Mouse (Mus musculus) R1 (cell line): ENCODE results near the gene Plekha7.
A peak's percentile ranks its signal among the peaks of the same experiment; 100 is the strongest.

Source experiments
- DNase-seq: peaks from one replicate; pipeline ENCODE4 v3.0.0-alpha.2; 2018; ENCODE audit warnings: low read depth, low spot score

Plekha7 gene

DNA sequence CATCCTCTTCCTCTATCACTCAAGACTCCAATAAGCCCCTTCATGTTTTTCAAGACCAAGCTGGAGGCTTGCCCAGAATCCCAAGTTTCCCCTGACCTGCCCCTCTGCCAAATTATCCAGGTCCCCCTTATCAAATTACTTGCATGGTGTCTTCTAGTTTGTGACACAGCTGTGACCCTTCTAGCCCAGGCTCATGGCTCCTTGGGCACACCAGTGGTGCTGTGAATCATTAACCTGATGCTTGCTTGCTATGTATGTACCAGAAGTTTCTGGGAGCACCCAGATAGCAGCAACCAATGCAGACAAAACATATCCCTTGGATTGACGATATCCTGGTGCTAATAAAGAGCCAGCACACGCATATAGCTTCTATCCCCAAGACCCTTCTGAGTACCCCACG is 19.2 kb downstream of the Plekha7 start:
- no peak for DNase-seq

DNA sequence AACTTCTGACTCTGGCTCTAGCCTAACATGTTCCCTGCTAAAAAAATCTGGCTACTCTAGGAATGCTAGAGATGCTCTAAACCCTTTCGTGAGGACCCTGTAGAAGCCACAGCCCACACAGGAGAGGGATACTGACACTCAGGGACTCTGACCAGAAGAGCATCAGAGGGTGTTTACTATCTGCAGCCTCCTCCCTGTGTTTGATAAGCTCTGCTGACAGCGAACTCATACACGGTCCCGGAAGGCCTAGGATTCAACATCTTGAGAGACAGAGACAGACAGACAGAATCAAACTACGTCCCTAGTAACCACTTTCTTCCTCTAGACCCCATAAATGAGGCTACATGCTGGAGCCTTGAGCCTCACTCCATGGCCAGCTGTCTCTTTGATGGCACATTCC is 20.2 kb downstream of the Plekha7 start:
- no peak for DNase-seq

DNA sequence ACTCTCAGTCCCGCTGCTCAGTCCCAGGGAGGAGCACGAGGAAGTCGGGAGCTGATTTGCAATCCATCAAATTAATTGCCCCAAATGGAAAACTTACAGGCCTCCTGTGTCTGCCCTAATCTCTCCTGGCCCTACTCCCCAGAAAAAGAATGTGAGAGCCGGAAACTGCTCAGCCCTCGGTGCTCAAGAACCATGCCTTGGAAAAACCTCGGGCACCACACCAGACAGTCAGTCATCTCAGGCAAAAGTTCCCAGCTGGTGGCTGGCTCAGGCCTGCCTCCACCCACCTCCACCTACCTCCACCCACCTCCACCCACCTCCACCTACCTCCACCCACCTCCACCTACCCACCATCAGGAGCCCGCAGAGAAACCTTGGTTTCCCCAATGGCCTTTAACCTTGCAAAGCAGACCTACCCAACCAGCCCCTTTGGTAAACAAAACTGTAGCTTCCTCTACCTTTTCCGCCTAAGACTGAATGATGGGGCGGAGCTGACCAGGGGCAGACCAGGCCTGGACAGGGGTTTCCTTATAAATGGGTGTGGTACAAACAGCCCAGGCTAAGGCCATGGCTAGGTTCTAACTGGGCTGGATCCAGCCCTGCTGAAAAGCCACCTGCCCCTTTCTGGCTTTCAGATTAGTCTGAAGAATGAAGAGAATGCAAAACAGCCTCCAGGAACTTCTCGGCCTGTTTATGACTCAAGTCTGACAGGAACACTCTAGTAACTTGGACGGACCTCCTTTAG is 21.4 kb downstream of the Plekha7 start:
- DNase-seq: peak; percentile 88

DNA sequence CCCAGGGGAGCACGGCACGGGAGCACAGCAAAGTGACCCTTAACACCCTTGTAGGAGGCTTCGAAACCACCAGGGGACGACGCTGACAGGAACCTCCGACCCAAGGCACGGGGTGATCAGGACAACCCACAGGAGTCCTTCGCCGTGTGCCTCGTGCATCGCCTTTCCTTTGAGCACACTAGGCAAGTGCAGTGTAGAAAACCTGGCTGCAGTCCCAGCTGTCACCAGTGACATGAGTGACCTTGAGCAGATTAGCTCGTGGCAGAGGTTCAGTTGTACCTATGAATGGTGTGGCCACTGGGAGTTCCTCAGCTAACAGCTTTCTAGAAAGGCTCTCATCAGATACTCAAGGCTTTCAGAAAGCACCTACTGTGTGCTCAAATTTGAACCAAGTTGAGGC is 22.0 kb downstream of the Plekha7 start:
- no peak for DNase-seq

DNA sequence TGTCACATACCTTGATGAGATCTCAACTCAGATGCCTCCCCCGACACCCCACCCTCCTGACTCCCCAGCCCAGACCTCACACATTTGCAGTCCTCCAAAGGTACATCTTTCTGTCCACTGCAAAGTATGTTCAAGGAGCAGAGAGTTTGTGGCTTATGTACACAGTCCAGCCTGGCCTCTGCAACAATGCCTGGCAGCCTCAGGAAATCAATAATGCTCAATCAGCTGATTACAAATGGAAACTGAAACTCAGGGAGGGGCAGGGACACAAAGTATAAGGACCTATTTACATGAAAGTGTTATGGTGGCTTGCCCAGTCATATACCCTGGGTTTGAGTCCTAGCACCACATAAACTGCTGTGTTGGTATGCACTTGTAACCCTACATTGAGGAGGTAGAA is 23.0 kb downstream of the Plekha7 start:
- no peak for DNase-seq

DNA sequence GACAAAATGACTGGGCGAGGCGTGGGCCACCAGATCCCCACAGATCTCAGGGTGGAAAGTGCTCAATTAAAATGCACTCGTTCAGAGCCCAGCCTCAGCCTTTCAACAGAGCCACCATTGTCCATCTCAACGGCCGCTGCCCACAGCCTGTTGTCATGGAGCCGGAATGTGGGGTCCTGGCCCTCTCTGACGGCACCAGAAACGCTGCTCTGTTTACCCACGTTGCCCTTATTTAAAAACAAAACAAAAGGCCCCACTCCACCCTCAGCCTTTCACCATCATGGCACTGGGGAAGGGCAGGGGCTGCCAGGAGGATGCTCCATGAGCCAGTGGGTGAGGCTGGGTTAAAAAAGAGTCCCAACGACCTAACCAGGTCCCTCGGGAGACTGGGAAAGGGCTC is 25.4 kb downstream of the Plekha7 start:
- no peak for DNase-seq

DNA sequence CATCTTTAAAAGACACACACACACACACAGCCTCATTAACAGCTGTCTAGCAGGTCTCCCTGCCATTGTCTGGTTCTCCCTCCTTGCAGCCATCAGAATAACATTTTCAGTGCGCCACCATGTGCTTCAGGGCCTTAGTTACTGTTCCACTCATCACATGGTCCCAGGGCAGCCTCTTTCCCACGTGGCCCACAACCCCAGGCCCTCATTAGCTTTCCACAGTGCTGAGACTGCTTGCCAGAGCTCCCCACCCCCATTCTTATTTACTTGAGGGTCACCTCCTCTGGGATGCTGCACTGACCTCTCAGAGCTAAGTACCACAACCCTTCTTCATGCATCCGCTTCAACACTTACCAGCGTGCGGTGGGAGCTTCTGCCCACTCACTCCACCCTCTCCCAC is 28.1 kb downstream of the Plekha7 start:
- no peak for DNase-seq

DNA sequence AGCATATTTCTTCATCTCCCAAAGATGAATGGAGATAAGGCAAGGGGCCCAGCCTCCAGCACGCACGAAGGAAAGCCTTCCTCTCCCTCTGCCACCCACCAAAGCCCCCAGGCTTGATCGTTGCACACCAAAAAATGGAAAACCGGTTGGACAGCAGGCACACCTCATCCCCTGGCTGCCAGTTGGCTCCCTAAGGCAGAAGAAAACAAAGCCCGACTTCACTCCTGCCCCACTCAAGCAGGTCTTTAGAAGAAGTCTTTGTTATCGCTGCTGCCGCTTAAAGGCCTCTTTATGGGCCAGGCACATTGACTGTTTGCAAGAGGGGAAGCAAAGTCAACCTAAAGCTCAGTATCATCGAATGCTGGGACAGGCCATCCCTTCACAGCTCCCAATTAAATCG is 29.9 kb downstream of the Plekha7 start:
- DNase-seq: no peak

DNA sequence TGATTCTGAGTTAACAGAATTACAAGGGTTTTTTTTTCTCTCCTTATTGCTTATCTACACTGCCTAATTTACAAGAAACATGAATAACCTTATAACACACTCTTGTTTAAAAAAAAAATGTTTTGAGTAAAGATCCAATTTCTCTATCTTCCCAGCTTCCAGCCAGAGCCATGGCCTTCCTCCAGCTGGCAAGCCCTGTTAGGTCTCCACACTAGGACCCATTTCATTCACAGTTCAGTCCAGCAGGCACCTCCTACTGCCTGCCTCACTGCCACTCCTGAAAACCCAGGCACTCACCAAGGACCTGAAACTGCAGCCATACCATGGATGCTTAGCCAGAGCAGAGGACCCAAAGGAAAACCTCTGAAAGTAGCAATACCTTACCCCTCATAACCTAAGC is 31.9 kb downstream of the Plekha7 start:
- DNase-seq: no peak

DNA sequence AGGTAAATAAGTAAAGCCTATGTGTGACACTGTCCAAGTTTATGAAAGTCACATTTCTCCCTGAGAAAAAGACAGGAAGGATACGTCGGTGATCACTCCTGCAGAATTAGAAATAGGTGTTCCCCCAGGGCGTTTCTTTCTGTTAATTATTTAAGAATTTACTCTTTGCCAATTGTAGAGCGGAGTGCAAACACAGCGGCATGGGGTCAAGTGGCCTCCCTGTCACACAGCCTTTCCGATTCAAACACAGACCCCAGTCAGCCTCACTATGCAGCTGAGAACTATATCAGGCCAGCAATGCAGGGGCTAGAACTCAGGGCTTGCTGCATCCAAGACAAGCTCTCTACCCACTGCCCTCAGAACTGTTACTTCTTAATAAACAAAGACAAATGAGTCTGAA is 35.1 kb downstream of the Plekha7 start:
- no peak for DNase-seq

DNA sequence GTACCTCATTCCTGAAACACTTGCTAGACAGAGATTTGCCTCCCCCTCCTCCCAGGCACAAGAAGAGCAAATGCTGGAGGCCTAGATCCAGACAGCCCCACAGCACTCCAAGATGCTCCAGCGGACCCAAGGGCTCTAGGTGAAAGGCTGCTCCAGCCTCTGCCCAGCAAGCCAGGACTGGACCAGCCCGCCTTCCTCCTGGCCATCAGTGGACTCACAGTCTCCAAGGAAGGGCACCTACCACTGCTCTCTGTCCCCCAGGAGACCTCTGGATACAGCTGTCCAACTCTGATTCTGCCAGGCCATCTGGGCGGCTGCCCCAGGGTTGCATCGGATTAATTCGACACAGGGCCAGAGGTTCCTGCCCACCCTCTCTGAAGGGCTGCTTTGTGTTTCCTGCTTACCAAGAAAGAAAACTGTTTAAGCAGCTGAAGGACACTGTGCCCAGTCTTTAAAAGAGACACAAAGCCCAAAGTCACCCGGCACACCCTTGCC is 38.6 kb downstream of the Plekha7 start:
- DNase-seq: no peak

DNA sequence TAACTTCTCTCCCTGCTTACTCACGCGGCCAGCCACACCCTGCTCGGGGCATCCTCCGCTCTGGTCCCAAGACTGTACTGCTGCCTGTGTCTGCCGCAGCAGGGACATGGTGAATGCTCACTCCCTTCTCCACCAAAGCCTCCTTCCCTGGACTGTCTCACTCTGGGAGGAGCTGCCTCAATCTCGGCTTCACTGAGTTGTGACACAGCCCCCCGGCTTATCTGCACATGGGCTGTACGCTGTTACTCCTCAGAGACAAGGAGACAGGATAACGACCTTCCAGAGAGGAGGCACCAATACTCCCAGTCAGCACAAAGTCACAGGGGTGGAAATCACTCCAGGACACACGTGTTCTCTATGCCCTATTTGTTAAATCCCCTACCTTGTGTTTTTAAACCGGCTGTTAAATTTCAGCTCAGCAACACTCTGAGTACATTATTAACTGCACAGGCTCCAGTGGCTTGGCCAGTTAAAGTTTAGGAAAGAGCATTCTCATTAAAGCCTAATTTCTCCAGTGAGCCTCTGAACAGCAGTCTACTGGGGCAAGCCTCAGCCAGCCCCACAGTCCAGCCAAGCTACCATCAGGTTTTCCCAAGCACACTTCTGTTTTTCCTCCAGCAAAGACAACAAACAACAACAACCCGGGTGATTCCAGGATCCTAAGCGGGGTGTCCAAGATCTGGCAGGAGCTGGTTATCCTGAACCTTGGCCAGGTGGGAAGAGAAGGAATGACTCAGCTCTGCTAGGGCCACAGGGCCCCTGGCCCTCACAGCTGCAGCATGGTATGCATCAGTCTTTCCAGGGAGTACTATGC is 39.9 kb downstream of the Plekha7 start:
- DNase-seq: no peak

DNA sequence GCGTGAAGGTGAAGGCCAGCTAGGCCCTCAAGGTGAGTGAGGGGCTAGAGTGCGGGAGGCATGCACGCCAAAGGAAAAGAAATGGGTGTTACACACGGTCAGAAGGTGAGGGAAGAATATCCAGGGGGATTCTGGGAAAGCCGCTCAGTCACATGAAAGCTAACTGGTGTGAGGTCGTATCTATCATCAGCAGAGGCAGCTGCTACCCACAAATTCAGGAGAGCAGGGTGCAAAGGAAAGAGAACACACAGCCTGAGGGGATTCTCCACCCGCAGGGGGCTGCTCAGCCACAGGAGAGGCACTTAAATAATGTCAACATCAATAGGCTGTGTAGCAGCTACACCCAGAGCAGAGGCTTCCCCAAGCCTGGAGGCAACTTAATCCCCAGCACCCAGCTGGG is 44.9 kb downstream of the Plekha7 start:
- peak; percentile 55 for DNase-seq

DNA sequence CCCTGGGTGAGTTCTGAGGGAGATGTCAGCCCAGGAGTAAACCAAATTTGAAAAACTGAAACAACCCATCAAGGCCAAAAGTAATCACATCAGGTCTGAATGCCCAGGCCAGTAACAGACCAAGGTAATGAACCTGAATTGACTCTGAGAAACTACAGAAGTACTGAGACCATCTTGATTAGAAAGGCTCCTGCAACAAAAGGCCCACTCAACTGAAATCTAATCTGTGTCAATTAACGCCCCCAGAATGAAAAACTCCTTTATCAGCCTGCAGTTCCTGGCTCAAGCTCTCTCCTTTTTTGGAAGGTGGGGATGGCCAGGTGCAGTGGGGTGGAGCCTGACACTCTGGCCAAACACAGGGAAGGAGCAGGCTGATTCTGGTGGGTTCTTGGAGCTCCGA is 45.7 kb downstream of the Plekha7 start:
- no peak for DNase-seq

DNA sequence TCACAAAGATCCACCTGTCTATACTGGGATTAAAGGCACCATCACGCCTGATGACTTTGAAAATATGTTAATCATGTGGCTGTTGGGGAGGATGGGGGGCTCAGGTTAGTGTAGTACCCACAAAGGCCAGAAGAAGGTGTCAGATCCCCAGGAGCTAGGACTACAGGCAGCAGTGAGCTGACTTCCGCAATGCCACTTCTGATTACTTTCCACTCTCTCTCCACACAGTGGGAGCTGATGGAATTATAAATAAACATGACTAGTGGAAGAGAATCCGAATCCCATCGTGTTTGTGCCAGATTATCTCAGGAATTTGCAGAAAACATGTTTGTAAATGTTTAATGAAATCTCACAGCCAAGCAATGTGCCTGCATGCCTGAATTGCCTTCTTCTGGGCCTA is 46.1 kb downstream of the Plekha7 start:
- DNase-seq: peak; percentile 77

DNA sequence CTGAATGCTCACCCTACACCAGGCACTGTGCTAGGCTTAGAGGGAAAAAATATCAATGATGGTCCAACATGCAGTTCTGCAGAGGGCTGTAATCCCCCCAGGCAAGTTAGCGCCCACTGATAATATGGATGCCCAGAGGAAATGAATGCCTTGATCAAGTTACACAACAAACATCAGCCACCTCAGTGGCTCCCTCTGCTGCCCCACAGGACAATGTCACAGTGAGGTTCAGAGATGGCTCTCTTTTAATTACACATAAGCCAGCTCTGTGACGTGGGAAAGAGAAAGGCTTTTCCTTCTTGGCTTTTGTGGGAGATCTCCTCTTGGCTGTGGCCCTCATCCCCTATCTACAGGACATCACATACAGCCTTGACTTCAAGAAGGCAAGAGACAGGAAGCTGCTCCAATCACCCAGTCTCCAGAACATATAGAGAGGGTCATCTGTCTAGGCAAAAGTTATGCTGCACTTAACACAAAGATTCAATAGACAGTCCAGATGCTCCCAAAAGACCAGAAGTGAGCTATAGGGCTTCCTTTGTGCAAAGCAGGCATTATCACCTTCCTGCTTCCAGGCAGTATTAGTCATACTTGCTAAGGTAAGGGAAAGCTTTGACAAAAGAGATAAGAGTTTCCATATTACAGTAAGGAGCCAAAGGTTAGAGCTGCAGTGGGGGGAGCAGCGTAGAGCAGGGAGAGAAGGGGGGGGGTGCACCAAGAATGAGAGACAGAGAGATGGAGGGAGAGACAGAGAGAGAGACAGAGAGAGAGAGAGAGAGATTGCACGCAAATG is 47.2 kb downstream of the Plekha7 start:
- DNase-seq: peak; percentile 64

DNA sequence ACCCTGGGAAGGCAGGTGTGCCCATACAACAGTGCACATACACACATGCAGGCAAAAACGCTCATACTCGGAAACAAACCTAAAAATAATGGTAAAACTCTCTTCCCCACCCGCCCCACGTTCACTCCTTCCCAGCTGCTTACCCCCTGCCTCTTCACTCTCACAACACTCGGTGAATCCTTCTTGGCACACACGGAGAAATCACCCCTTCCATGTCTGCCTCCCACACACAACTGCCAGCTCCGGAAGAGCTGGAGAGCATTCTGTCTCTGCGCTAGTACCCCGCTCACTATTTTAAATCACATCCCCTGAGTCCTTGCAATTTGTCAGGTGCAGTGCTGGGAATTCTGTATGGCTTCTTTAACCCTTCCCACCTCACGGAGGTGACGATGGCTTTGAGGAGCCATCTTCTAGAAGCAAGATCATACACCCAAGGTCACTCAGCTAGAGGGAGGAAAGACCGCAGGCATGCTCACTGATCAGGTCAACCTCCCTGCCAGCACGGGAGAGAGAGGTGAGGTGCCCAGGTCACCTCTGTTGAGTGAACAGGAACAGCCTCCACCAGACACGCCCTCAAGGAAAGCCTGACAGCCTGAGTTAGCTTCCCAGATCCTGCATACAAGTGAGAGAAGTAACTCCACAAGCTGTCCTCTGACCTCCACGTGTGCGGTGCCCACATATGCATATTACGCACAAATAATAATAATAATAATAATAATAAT is 49.6 kb downstream of the Plekha7 start:
- no peak for DNase-seq

DNA sequence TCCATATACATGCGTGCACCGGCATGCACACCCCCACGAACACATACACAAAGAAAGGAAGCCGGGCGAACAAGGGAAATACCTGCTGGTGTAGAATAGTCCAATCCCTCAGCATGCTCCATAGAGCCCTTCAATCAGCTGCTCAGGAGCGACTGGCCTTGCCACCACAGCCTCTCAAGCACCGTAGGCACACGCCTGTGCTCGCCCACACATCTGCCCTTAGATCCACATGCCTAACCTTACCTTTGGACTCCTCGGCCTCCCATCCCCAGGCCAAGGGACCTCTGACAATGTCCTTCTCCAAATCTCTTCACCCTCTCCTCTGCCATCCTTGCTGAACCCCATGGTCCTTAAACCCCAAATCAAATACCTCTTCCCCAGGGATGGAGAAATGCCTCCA is 50.2 kb downstream of the Plekha7 start:
- no peak for DNase-seq

DNA sequence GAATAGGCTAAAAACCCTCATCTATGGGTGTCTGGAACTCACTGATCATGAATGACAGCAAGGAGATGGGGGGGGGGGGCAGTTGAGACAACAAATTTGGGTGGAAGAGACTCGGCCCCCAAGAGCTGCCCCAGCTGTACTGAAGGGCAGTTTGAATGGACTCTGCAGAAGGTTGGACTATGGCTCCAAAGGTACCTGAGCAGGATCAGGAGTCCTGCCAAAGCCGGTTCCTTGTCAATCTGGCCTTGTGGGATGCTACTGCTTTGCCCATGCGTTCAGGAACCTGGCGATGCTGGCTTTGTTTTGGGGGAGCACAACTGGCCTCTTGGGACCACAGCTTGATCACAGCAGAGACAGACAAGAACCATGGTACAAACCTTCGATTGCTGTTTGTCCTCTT is 52.5 kb downstream of the Plekha7 start:
- DNase-seq: no peak

DNA sequence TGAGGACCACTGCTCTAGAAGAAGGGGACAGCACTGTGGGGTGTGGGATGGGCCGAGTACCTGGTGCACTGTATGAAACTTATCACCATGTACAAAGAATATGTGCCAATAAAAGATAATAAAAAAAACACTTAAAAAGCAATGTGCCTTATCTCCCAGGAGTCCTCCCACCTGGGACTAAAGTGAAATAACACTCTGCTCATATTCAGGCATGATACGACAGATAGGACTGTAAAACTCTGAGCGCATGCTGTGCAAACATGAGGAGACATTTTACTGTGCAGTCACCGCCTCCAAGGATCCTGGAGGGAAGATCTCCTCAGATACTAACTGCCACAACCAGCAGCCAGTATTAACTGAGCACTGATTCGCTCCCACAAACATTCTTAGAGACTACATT is 53.5 kb downstream of the Plekha7 start:
- no peak for DNase-seq

DNA sequence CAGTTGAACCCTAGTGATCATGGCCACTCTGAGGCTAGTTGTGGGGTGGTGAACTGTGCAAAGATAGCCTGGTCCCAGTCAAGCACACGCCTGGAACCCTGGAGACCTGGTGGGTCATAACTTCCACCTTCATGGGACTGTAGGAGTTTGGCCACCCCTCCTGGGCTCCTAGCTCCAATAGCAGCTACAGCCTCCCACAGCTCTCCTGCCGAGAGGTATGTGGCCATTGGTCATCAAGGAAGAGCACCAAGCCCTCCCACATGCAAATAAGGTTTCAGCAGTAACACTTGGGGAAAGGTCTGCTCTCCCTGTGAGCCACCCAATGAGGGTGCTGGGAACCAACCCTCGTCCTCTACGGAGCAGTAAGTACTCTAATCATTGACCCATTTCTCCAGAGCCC is 55.7 kb downstream of the Plekha7 start:
- peak; percentile 60 for DNase-seq

DNA sequence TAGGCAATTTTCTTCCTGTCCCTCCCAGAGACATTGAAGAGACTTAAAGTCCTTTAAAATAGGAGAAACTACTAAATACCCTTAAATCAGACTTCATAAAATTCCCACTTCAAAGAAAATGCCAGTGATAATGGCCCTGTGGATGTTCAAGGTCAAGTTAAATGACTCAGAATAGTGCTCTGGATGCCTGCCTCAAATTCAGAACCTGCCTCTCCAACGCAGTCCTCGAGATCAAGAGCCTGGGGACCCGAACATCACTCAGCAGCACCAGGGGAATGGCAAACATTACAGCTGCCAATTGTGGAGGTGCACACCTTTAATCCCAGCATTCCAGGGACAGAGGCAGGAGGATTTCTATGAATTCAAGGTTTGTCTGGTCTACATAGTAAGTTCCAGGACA is 56.7 kb downstream of the Plekha7 start:
- DNase-seq: peak; percentile 24
